Mouse (Mus musculus): ENCODE measurements at regions not wholly inside any gene's neighbourhood (a gene's known extent, or its start where the extent isn't known, plus 50 kb on each side); places are given as distances from the start of the nearest gene placed in this dataset.

- Histone ChIP-seq H3K4me3 (replicated peaks; ENCODE audit: extremely low read depth, low read depth, low read length) (no peak overlapping the region), H3K4me1 (ENCODE audit: control insufficient read depth, insufficient read depth, low read length) (no peaks in the 10 kb centered on the region)
- DNase-seq: no peak
- 60% methylated on average over 4 of the region's 4 CpGs for WGBS
- TF ChIP-seq POLR2A (IDR thresholded peaks at IDR 0.05; ENCODE audit: borderline replicate concordance, extremely low read depth, low read depth, low read length) (no peak), CTCF (IDR thresholded peaks at IDR 0.05; ENCODE audit: insufficient read depth, low read length) (no peak)
These were observed 201.3 kb downstream of the Tex36 start for GRCm38 (mm10) chr7:133400691-133401090.

GRCm38 (mm10) chr7:133388716-133389115, 213.2 kb downstream of the Tex36 start:
- TF ChIP-seq CTCF (IDR thresholded peaks at IDR 0.05; ENCODE audit: insufficient read depth, low read length): no peak
- TF ChIP-seq POLR2A (IDR thresholded peaks at IDR 0.05; ENCODE audit: borderline replicate concordance, extremely low read depth, low read depth, low read length): no peak
- DNase-seq: no peak
- Histone ChIP-seq H3K4me3 (replicated peaks; ENCODE audit: extremely low read depth, low read depth, low read length) (no peak overlapping the region), H3K4me1 (ENCODE audit: control insufficient read depth, insufficient read depth, low read length) (no peaks in the 10 kb centered on the region)
- 61% methylated on average over 6 of the region's 6 CpGs for WGBS

GRCm38 (mm10) chr7:133382032-133382712, 219.8 kb downstream of the Tex36 start:
- WGBS: 41% methylated on average over 7 of the region's 7 CpGs
- DNase-seq: no peak
- Histone ChIP-seq H3K4me3 (replicated peaks; ENCODE audit: extremely low read depth, low read depth, low read length) (no peak overlapping the region), H3K4me1 (ENCODE audit: control insufficient read depth, insufficient read depth, low read length) (no peaks in the 10 kb centered on the region)
- TF ChIP-seq CTCF (IDR thresholded peaks at IDR 0.05; ENCODE audit: insufficient read depth, low read length) (no peak), POLR2A (IDR thresholded peaks at IDR 0.05; ENCODE audit: borderline replicate concordance, extremely low read depth, low read depth, low read length) (no peak)

DNA sequence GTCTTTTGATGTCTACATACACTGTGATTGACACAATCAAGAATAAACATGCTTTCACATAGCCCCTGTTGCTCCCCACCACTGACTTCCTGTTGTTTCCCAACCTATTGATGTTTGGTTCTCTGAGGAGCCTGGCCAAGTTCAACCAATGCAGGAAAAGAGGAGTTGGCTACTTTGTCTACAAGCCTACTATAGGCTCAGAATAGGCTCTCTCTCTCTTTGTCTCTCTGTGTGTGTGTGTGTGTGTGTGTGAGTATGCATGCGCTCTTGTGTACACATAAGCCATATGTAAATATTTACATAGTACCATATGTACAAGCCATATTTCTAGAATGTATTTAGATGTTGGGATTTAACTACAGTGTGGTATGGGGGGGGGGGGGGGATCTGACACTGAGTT, 222.6 kb downstream of the Tex36 start:
- no peak overlapping the region for H3K4me3 ChIP-seq (replicated peaks; ENCODE audit: extremely low read depth, low read depth, low read length)
- WGBS: 48% methylated on average over 1 of the region's 1 CpGs
- H3K4me1 ChIP-seq (ENCODE audit: control insufficient read depth, insufficient read depth, low read length): no peaks in the 10 kb centered on the region
- DNase-seq: no peak
- TF ChIP-seq CTCF (IDR thresholded peaks at IDR 0.05; ENCODE audit: insufficient read depth, low read length) (no peak), POLR2A (IDR thresholded peaks at IDR 0.05; ENCODE audit: borderline replicate concordance, extremely low read depth, low read depth, low read length) (no peak)

DNA sequence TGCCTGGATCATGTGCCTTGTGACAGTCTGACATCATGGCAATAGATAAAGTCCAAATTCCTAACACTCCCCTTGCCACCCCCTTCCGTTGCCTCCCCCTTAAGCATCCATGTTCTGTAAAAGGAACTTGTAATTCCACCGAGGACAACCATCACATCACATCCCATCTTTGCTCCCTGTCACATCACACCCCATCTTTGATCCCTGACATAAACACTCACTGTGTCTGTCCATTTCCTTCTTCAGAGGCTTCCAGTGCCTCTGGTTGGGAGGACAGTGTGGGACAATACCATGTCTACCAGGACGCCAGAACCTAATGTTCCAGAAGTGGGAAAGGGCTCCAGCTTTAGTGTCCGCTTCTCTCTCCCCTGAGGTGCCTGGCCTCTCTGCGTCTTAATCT, 223.6 kb downstream of the Tex36 start:
- 60% methylated on average over 5 of the region's 5 CpGs for WGBS
- no peak overlapping the region for H3K4me3 ChIP-seq (replicated peaks; ENCODE audit: extremely low read depth, low read depth, low read length)
- TF ChIP-seq POLR2A (IDR thresholded peaks at IDR 0.05; ENCODE audit: borderline replicate concordance, extremely low read depth, low read depth, low read length) (no peak), CTCF (IDR thresholded peaks at IDR 0.05; ENCODE audit: insufficient read depth, low read length) (no peak)
- DNase-seq: no peak
- H3K4me1 ChIP-seq (ENCODE audit: control insufficient read depth, insufficient read depth, low read length): no peaks in the 10 kb centered on the region

DNA sequence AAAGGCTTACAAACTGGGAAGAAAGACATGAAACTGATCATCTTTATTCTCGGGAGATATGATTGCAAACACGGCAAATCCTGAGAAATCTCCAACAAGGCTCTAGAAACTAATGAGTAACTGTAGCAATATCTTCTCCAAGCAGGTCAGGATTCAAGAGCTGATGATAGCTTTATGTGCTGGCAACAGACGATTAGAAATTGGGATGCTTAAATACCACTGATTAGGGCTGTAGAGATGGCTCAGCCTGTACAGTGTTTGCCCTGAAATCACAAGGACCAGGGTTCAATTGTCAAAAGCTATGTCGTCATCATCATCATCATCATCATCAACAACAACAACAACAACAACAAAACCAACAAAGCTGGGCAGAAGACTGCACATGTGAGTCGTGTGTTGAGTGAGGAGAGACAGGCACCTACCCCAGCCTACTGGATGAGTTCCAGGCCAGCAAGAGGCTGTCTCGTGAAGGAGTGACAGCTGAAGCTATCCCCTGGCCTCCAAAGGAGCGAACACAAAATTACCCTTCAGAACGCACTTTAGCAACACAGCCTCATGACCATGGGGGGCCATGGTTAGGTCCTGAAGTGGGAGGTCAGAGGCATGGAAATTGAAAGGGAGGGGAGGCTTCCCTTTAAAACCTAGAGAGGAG, 225.0 kb downstream of the Tex36 start:
- H3K4me1 ChIP-seq (ENCODE audit: control insufficient read depth, insufficient read depth, low read length): no peaks in the 10 kb centered on the region
- WGBS: 59% methylated on average over 8 of the region's 8 CpGs
- no peak overlapping the region for H3K4me3 ChIP-seq (replicated peaks; ENCODE audit: extremely low read depth, low read depth, low read length)
- TF ChIP-seq POLR2A (IDR thresholded peaks at IDR 0.05; ENCODE audit: borderline replicate concordance, extremely low read depth, low read depth, low read length): no peak
- TF ChIP-seq CTCF (IDR thresholded peaks at IDR 0.05; ENCODE audit: insufficient read depth, low read length): no peak
- no peak for DNase-seq

DNA sequence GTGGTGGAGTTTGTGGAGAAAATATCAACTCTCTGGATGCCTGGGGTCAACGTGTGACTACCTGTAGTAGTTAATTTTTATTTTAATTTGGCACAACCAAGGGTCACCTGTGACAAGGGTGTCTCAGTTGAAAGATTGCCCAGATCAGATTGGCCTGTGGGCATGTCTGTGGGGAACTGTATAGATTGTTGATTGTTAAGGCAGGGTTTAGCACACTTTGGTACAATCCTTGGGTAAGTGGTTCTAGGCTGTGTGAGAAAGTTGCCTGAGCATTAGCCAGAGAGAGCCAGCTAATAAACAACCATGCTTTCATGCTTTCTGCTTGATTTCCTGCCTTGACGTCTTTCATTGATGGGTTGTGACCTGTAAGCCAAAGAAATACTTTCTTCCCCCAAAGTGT, 229.3 kb downstream of the Tex36 start:
- 53% methylated on average over 2 of the region's 2 CpGs for WGBS

GRCm38 (mm10) chr7:133370542-133370941, 231.4 kb downstream of the Tex36 start:
- WGBS: 94% methylated on average over 5 of the region's 5 CpGs

More for the DNA sequence above, 229.3 kb downstream of the Tex36 start:
- no peak for DNase-seq
- H3K4me1 ChIP-seq (ENCODE audit: control insufficient read depth, insufficient read depth, low read length): no peaks in the 10 kb centered on the region
- H3K4me3 ChIP-seq (replicated peaks; ENCODE audit: extremely low read depth, low read depth, low read length): no peak overlapping the region
- TF ChIP-seq CTCF (IDR thresholded peaks at IDR 0.05; ENCODE audit: insufficient read depth, low read length): no peak
- TF ChIP-seq POLR2A (IDR thresholded peaks at IDR 0.05; ENCODE audit: borderline replicate concordance, extremely low read depth, low read depth, low read length): no peak

GRCm38 (mm10) chr7:133364601-133365000, 237.4 kb downstream of the Tex36 start:
- WGBS: 20% methylated on average over 4 of the region's 4 CpGs
- Histone ChIP-seq H3K4me3 (replicated peaks; ENCODE audit: extremely low read depth, low read depth, low read length) (no peak overlapping the region), H3K4me1 (ENCODE audit: control insufficient read depth, insufficient read depth, low read length) (no peaks in the 10 kb centered on the region; the same call in 1 of the 2 replicates)
- no peak for DNase-seq
- TF ChIP-seq POLR2A (IDR thresholded peaks at IDR 0.05; ENCODE audit: borderline replicate concordance, extremely low read depth, low read depth, low read length): no peak
- no peak for TF ChIP-seq CTCF (IDR thresholded peaks at IDR 0.05; ENCODE audit: insufficient read depth, low read length)

More at GRCm38 (mm10) chr7:133370542-133370941, 231.4 kb downstream of the Tex36 start:
- H3K4me3 ChIP-seq (replicated peaks; ENCODE audit: extremely low read depth, low read depth, low read length): no peak overlapping the region
- H3K4me1 ChIP-seq (ENCODE audit: control insufficient read depth, insufficient read depth, low read length): no peaks in the 10 kb centered on the region; the same call in 1 of the 2 replicates
- no peak for DNase-seq
- no peak for TF ChIP-seq POLR2A (IDR thresholded peaks at IDR 0.05; ENCODE audit: borderline replicate concordance, extremely low read depth, low read depth, low read length)
- no peak for TF ChIP-seq CTCF (IDR thresholded peaks at IDR 0.05; ENCODE audit: insufficient read depth, low read length)

GRCm38 (mm10) chr7:133328717-133329116, 204.6 kb upstream of the Ctbp2 start:
- no peak overlapping the region for H3K4me3 ChIP-seq (replicated peaks; ENCODE audit: extremely low read depth, low read depth, low read length)
- no peaks in the 10 kb centered on the region for H3K4me1 ChIP-seq (ENCODE audit: control insufficient read depth, insufficient read depth, low read length)
- no peak for DNase-seq
- no peak for TF ChIP-seq CTCF (IDR thresholded peaks at IDR 0.05; ENCODE audit: insufficient read depth, low read length)
- no peak for TF ChIP-seq POLR2A (IDR thresholded peaks at IDR 0.05; ENCODE audit: borderline replicate concordance, extremely low read depth, low read depth, low read length)
- 33% methylated on average over 3 of the region's 3 CpGs for WGBS
